Mouse (Mus musculus) liver, adult 2 months (tissue): ENCODE results near the gene Selplg. TPM values are rescaled to one million over a fixed set of nuclear protein-coding genes. Genes with fewer than 3 reads are reported as not detected.
A peak's percentile ranks its signal among the peaks of the same experiment; 100 is the strongest.

Source experiments
- DNase-seq: peaks from one replicate; pipeline ENCODE4 v3.0.0-alpha.2; 2011; ENCODE audit warnings: low read depth, low spot score; ENCODE audit errors: extremely low read depth
- H3K27ac ChIP-seq: fragments of 200-500 bp; replicated peaks from 2 replicates; pipeline ENCODE4 v1.5.1; 2012; ENCODE audit warnings: low read depth, mild to moderate bottlenecking, control low read depth, inconsistent platforms, low read length; ENCODE audit not compliant: insufficient read depth
- H3K27me3 ChIP-seq: fragments of 200-500 bp; 2 replicates; pipeline ENCODE4 v1.6.1; 2012; ENCODE audit warnings: mild to moderate bottlenecking, moderate library complexity, low read length, inconsistent platforms; ENCODE audit not compliant: control insufficient read depth, insufficient read depth
- H3K36me3 ChIP-seq: fragments of 200-500 bp; 2 replicates; pipeline ENCODE4 v1.6.1; 2012; ENCODE audit warnings: low read length, inconsistent platforms; ENCODE audit not compliant: control insufficient read depth, insufficient read depth
- H3K4me1 ChIP-seq: fragments of 200-500 bp; 2 replicates; pipeline ENCODE4 v1.6.1; 2011; ENCODE audit warnings: low read length; ENCODE audit not compliant: control insufficient read depth, insufficient read depth
- H3K4me3 ChIP-seq: fragments of 200-500 bp; 2 replicates; pipeline ENCODE4 v1.5.1; 2011; ENCODE audit warnings: low read depth, mild to moderate bottlenecking, control low read depth, low read length, moderate library complexity; ENCODE audit not compliant: insufficient read depth
- H3K79me2 ChIP-seq: fragments of 200-500 bp; 2 replicates; pipeline ENCODE4 v1.6.1; 2012; ENCODE audit warnings: inconsistent platforms, mild to moderate bottlenecking, low read length, moderate library complexity; ENCODE audit not compliant: control insufficient read depth, insufficient read depth
- H3K9ac ChIP-seq: fragments of 200-500 bp; 2 replicates; pipeline ENCODE4 v1.6.1; 2012; ENCODE audit warnings: low read depth, mild to moderate bottlenecking, control low read depth, inconsistent platforms, low read length
- CTCF ChIP-seq: fragments of 200-500 bp; IDR thresholded peaks from 2 replicates; pipeline ENCODE4 v1.5.1; 2011; ENCODE audit warnings: low read depth, low read length, control low read depth
- POLR2A ChIP-seq: fragments of 200-500 bp; IDR thresholded peaks from 2 replicates; pipeline ENCODE4 v1.6.1; 2011; ENCODE audit warnings: low read length, control low read depth; ENCODE audit not compliant: insufficient read depth; ENCODE audit errors: extremely low read depth
- WGBS: fragments of 180-500 bp; shearing (Covaris S2); methylation state at CpG from one replicate; pipeline ENCODE4 v1.1.7; 2018; 5-methylcytosine and 5-hydroxymethylcytosine counted together
- polyA plus RNA-seq: library from polyadenylated mRNA; depleted of rRNA; stranded (reverse); fragments of >200 nt; gene quantifications from 2 replicates; pipeline ENCODE4 v1.2.3, GENCODE M21; 2012
- total RNA-seq: library from RNA; depleted of rRNA; stranded (reverse); fragments of >200 nt; gene quantifications from 2 replicates; pipeline ENCODE4 v1.2.3, GENCODE M21; 2014

Gene Selplg
- total and polyA plus RNA-seq, 2 experiments = 1.1 to 6.2 TPM

DNA sequence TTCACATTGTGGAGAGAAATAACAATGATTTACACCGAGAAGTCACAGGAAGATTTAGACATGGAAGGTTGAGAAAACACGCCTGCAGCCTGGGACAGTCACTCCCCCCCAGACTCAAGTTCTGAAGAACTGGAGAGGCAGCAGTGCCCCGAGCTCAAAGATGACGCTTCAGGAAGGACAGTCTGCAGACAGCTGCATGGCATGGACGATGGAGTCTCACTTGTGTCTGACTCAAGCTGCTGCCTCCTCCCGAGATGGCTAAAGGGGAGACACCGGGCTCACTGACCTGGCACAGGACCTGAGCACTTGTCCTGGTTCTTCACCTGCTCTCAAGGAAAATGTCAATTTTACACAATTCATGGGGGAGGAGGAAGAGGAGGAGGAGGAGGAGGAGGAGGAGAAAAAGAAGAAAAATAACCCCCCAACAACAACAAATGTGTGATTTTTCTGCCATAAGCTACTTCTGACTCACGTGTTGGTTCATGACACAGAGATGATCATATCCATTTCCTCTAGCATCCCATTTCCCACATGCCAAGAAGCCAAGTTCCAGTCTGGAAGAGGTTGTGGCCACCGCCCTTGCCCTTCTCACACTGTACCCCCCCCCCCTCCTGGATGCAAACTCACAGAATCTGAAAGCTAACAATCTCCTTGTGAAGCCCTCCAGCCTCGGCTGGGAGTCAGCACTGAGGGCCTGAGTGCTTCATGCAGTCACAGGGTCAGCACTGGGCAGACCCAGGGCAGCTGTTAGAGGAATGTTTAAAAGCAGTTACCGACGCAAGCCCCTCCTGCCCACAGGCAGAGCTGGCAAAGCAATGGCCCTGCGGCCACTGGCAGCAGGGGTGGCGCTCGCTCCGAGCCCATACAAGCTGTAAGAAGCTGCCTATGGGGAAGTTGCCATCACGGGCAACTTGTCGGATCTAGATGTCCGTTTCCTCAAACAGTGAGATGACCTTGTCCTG lies 41.9 kb upstream of the Selplg start:
- H3K4me3 ChIP-seq = no peak overlapping the region
- H3K9ac ChIP-seq = no peak overlapping the region
- H3K27ac ChIP-seq = no peak overlapping the region
- no peaks in the 10 kb centered on the region for H3K27me3 ChIP-seq
- TF ChIP-seq CTCF = no peak
- TF ChIP-seq POLR2A = no peak
- no peaks in the 10 kb centered on the region for H3K36me3 ChIP-seq
- no peak for DNase-seq
- H3K4me1 ChIP-seq = peaks cover 8% of the 10 kb centered on the region
- 71% methylated on average over 19 of the region's 19 CpGs for WGBS
- H3K79me2 ChIP-seq = peaks cover 9% of the 10 kb centered on the region; the same call in 1 of the 2 replicates

DNA sequence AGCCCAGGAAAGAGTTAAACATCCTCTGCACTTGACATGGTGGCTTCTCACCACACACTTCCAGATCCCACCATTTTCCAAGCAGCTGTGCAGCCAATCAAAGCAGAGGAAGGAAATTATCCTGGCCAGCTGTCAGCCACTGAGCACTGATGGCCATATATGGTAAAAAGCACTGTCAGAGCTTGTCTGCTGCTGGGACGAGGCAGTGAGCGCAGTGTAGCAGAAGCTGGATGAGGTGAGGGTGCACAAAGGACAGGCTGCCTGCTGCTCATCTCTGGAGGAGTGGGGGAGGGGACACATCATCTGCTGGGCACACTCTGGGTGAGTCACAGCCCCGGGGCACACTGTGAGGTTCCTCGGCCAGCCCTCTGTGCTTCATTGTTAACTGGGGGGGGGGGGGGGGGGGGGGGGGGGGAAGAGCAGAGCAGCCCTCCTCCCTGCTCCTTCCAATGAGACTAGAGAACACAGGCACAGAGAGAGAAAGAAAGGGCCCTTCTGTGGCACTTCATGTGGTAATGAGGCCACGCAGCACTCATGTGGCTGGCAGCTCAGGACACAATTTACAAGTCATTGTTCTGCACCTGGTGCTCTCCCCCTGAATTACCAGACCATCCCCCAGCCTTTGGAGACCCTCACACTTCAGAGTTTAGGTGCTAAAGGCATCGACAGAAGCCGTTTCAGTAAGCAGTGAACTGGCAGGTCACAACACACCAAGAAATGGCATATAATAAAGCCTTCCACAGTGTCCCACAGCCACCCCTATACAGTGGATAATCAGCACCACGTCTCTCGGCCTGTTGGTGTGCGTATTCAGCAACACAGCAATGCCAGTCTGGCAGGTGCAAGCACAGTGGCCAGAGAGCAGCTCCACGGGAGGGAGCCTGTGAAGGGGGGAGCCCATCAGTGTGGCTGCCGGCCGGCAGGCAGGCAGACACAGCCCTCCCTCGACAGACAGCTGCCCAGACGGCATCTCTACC lies 40.8 kb upstream of the Selplg start:
- no peak overlapping the region for H3K9ac ChIP-seq
- 70% methylated on average over 15 of the region's 15 CpGs for WGBS
- H3K36me3 ChIP-seq = no peaks in the 10 kb centered on the region
- no peaks in the 10 kb centered on the region for H3K27me3 ChIP-seq
- H3K79me2 ChIP-seq = peaks cover 6% of the 10 kb centered on the region; the same call in 1 of the 2 replicates
- no peak overlapping the region; the same call in 1 of the 2 replicates for H3K27ac ChIP-seq
- TF ChIP-seq CTCF (no peak), POLR2A (no peak)
- peak; percentile 37 for DNase-seq
- H3K4me1 ChIP-seq = peaks cover 8% of the 10 kb centered on the region
- no peak overlapping the region for H3K4me3 ChIP-seq

DNA sequence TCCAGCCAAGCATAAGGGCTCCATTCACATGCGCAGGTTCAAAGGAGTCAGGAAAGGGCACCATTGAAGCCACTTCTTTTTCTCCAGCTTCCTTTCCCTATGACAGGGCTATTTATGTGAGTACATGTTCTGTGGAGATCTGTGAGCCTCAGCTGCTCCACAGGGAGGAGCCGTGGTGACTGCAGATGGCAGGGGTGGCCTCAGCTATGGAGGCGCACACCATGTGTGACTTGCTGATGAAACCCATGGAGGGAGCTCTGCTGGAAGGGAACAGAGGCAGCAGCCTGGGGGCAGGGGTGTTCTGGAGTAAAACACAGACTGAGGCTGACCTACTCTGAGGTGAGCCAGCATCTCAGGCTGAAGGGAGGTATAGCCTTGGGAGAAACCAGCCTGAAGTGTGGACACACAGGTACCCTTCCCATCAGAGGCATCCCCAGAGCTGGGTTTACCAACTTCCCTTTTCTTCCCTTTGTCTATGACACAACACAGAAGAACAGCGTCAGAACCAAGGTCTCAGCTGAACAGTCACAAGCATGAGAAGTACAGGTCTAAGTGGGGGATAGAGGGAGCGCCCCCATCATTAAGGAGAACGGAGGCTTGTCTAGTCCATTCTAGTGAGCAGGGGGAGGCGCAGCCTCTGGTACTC lies 39.6 kb upstream of the Selplg start:
- H3K36me3 ChIP-seq = no peaks in the 10 kb centered on the region
- TF ChIP-seq CTCF (no peak), POLR2A (no peak)
- DNase-seq = no peak
- H3K27me3 ChIP-seq = no peaks in the 10 kb centered on the region
- no peak overlapping the region for H3K27ac ChIP-seq
- 86% methylated on average over 7 of the region's 7 CpGs for WGBS
- H3K4me1 ChIP-seq = peaks cover 8% of the 10 kb centered on the region
- no peak overlapping the region for H3K4me3 ChIP-seq
- no peak overlapping the region for H3K9ac ChIP-seq
- H3K79me2 ChIP-seq = peaks cover 6% of the 10 kb centered on the region; the same call in 1 of the 2 replicates

DNA sequence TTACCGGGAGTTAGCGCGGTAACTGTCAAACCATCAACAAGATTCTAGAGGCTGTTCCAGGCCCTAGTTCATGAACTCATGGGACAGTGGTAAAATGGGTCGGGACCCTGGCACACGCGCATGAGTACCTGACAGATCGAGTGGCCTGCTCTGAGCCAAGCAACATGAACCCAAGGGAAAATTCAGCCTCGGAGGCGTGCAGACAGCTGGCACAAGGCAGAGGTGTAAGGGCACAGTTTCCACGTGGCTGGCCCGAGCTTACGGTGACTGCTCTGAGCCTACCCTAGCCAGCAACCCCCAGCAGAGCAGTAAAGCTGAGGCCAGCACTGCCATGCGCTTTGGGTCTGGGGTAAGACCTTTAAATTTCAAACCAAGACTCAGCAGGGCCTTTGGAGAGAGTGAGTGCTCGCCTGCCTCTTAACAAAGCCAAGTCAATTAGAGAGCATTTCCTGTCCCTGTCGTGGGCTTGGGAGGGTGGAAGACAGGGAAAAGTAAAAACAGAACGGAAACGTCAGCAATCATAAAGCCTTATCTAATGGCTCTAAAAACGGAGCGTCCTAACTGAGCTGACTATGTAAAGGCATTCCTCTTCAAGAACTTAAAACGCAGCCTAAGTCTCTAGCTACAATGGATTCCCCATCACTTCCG lies 38.1 kb upstream of the Selplg start:
- 63% methylated on average over 21 of the region's 21 CpGs for WGBS
- Histone ChIP-seq H3K36me3 (no peaks in the 10 kb centered on the region), H3K27me3 (no peaks in the 10 kb centered on the region), H3K4me3 (no peak overlapping the region), H3K9ac (peak overlapping the region; percentile 17; the same call in 1 of the 2 replicates), H3K4me1 (peaks cover 8% of the 10 kb centered on the region), H3K27ac (peak overlapping the region; percentile 38), H3K79me2 (peaks cover 6% of the 10 kb centered on the region; the same call in 1 of the 2 replicates)
- TF ChIP-seq CTCF (no peak), POLR2A (no peak)
- peak; percentile 37 for DNase-seq

DNA sequence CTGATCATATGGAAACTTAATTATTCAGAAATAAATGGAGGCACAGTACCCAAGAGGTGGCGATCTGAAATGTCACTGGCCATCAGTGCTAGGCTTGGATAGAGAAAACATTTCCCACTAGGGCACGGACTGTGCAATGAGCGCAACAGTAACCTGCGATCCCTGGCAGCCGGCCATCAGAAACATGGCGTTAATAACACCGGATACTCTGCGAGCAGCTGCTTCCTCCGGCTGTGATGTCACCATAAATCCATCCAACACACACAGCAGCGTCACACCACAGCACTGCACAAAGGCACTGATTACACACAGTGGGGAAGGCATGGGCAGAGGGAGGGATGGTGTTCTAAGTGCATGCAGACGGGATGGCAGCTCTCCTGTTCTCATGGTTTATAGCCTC lies 36.7 kb upstream of the Selplg start:
- WGBS = 45% methylated on average over 11 of the region's 11 CpGs

More for the DNA sequence above, 36.7 kb upstream of the Selplg start:
- peaks cover 8% of the 10 kb centered on the region for H3K4me1 ChIP-seq
- no peak overlapping the region for H3K4me3 ChIP-seq
- H3K79me2 ChIP-seq = peaks cover 3% of the 10 kb centered on the region; the same call in 1 of the 2 replicates
- TF ChIP-seq POLR2A (no peak), CTCF (no peak)
- H3K9ac ChIP-seq = no peak overlapping the region
- DNase-seq = no peak
- H3K27ac ChIP-seq = no peak overlapping the region
- no peaks in the 10 kb centered on the region for H3K27me3 ChIP-seq
- H3K36me3 ChIP-seq = no peaks in the 10 kb centered on the region
